Mouse (Mus musculus): ENCODE data around the gene Tnfsfm13.

The Tnfsfm13 gene

GRCm38 (mm10) chr11:69710470-69710869 is 14.6 kb upstream of the Tnfsfm13 start:
- ChIA-PET POLR2A (interaction anchor here (0.5 to 24.5 kb wide), 53 partner anchors 6 to 577 kb away, joined by 3 to 672 read pairs (median 4); partner anchors contain the start of genes Cd68 (in 4 of the 4), Senp3 (in 3 of the 4), Sox15 (in 3 of the 4) and Tnfsf12 (in 3 of the 4)), CTCF (interaction anchor here in 3 of 4 experiments (0.6 to 12.7 kb wide), 7 partner anchors 10 to 55 kb away, joined by 3 to 155 read pairs (median 8); partner anchors contain the start of genes Senp3 (in 2 of the 3), Sox15 (in 2 of the 3) and Tnfsf13 (in 1 of the 3))

DNA sequence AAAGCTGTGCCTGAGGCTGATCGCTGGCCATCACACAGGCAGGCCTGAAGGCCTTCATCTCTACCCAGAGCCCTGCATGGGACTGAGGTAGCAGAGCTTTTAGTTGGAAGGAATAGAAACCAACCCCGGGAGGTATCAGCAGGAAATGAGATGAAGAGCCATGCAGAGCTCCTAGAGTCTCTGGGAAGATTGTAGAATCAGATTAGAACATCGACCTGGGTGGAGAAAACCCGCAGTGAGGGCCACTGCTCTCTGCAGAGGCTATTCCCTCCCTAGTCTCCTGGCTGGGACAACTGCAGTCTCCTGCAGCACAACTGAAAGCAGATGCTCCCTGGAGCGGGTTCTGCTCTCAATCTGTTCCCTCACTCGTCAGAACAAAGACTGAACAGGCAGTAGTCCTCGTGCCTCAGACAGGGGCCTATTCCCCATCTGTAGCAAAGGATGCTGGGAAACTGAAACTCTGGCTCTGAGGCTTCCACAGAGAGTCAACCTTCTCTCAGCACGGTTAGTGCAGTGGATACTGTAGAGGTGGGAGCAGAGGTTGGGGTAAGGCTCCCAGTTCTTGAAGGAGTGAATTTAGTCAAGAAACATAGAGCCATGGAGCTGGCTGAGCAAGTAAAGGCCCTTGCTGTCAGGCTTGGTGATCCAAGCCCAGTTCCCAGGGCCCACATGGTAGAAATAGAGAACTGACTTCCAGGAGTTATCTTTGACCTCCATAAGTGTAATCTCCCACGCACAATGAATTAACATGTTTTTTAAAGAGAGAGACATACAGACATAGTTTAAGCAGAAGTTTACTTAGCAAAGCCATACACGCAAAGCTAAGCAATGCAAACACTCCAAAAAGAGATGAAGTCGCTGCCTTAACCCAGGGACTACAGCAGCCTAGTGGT is 13.9 kb upstream of the Tnfsfm13 start:
- CTCF ChIA-PET = interaction anchor here in 3 of 4 experiments (0.6 to 12.7 kb wide), 10 partner anchors 10 to 77 kb away, joined by 3 to 155 read pairs (median 8); partner anchors contain the start of genes Senp3 (in 2 of the 3), Sox15 (in 2 of the 3), Fxr2 (in 1 of the 3) and Tnfsf13 (in 1 of the 3)
- POLR2A ChIA-PET = interaction anchor here (0.5 to 24.5 kb wide), 63 partner anchors 6 to 576 kb away, joined by 3 to 672 read pairs (median 4); partner anchors contain the start of genes Cd68 (in 4 of the 4), Senp3 (in 3 of the 4), Sox15 (in 3 of the 4) and Tnfsf12 (in 3 of the 4)

DNA sequence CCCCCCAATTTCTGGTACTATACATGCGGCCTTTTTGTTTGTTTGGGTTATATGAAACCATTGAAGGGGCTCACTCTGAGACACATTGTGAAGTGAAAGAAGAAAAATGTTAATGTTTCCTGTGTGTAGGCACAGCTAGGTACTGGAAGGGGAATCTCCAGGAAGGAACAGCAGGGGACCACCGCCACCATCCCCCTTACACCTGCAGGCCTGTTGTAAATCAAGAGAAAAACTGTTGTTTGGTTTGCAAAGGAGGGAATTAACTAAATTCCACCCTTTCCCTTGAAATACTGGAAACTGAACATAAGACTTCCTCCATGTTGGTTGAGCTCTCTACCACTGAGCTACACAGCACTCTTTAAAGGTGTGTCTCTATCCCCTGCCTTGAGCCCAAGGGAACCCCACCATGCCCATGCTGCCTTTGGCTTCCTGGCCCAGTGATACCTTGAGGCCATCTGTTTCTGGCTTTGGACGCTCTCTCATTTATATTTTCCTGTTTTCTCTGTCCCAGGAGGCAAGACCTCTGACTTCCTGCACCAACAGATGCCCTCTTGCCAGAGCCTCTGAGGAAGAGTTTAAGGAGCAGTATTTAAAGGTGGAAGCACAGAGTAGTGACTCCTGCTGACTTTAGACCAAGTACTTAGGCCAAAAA is 12.8 kb upstream of the Tnfsfm13 start:
- CTCF ChIA-PET = interaction anchor here in 3 of 4 experiments (0.5 to 12.7 kb wide), 10 partner anchors 10 to 313 kb away, joined by 3 to 155 read pairs (median 6); partner anchors contain the start of genes Sox15 (in 2 of the 3), Fxr2 (in 1 of the 3), Senp3 (in 1 of the 3) and Tnfsf13 (in 1 of the 3)
- POLR2A ChIA-PET = interaction anchor here (0.6 to 24.5 kb wide), 60 partner anchors 7 to 385 kb away, joined by 3 to 672 read pairs (median 5); partner anchors contain the start of genes Cd68 (in 3 of the 4), Sat2 (in 3 of the 4), Senp3 (in 3 of the 4) and Cntrob (in 2 of the 4)

DNA sequence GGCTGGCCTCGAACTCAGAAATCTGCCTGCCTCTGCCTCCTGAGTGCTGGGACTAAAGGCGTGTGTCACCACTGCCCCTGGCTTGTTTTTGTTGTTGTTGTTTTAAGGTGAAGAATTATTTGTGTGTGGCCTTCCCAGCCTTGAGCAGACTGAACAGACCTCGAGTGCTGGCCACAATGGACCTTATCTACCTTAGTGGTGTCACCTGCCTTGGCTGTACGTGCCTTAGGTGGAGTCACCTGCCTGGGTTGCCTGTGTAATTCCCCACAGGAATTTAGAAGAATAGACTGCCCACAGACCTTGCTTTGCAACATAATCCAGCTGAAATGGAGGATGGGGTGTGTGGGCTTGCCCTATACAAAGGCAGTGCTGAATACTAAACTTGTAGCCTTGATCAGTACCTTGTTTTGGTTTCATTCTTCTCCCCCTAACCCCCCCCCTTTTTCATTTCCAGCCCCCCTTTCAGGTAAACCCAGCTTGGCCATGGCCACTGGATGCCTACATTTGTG is 12.0 kb upstream of the Tnfsfm13 start:
- POLR2A ChIA-PET = interaction anchor here (0.6 to 24.5 kb wide), 53 partner anchors 8 to 384 kb away, joined by 3 to 672 read pairs (median 5); partner anchors contain the start of genes Cd68 (in 3 of the 4), Sat2 (in 3 of the 4), Senp3 (in 3 of the 4) and Cntrob (in 2 of the 4)
- CTCF ChIA-PET = interaction anchor here in 2 of 4 experiments (0.6 to 12.7 kb wide), 9 partner anchors 9 to 312 kb away, joined by 3 to 155 read pairs (median 6); partner anchors contain the start of genes Sox15 (in 2 of the 2), Fxr2 (in 1 of the 2), Senp3 (in 1 of the 2) and Tnfsf13 (in 1 of the 2)

GRCm38 (mm10) chr11:69707480-69707847 is 11.6 kb upstream of the Tnfsfm13 start:
- ChIA-PET CTCF (interaction anchor here in 2 of 4 experiments (0.9 to 12.7 kb wide), 6 partner anchors 9 to 324 kb away, joined by 3 to 155 read pairs (median 5); partner anchors contain the start of genes Fxr2 (in 1 of the 2), Senp3 (in 1 of the 2) and Tnfsf13 (in 1 of the 2)), POLR2A (interaction anchor here (0.6 to 24.5 kb wide), 41 partner anchors 8 to 584 kb away, joined by 3 to 672 read pairs (median 7); partner anchors contain the start of genes Senp3 (in 3 of the 4), Cd68 (in 2 of the 4), Eif4a1 (in 2 of the 4) and Mpdu1 (in 2 of the 4))

GRCm38 (mm10) chr11:69706775-69707479 is 11.0 kb upstream of the Tnfsfm13 start:
- CTCF ChIA-PET = interaction anchor here in 3 of 4 experiments (0.6 to 1.6 kb wide), 6 partner anchors 8 to 324 kb away, joined by 3 to 5 read pairs (median 3); partner anchors contain the start of genes Tnfsf12 (in 1 of the 3) and Tnfsfm13 (in 1 of the 3)
- POLR2A ChIA-PET = interaction anchor here in 3 of 4 experiments (0.6 to 24.5 kb wide), 40 partner anchors 8 to 583 kb away, joined by 3 to 672 read pairs (median 6); partner anchors contain the start of genes Cd68 (in 3 of the 3), Tnfsf13 (in 3 of the 3), Trp53 (in 3 of the 3) and Wrap53 (in 3 of the 3)

DNA sequence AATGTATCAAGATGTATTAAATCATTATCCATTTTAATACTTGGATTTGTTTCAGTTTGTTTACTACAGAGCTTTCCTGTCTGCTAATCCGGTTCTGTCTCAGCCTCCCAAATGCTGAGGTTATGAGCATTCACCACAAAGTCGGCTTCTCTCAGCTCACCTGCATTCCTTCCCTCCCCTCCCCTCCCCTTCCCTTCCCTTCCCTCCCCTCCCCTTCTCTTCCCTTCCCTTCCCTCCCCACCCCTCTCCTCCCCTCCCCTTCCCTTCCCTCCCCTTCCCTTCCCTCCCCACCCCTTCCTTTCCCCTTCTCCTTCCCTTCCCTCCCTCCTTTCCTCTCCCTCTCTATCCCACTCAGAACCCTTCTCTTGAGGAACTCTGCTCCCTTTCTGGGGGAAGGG is 8.7 kb upstream of the Tnfsfm13 start:
- POLR2A ChIA-PET = interaction anchor here (0.6 to 24.5 kb wide), 33 partner anchors 9 to 604 kb away, joined by 3 to 672 read pairs (median 9); partner anchors contain the start of genes Senp3 (in 4 of the 4), Cd68 (in 3 of the 4), Mpdu1 (in 3 of the 4) and Tnfsf13 (in 3 of the 4)
- CTCF ChIA-PET = interaction anchor here in 3 of 4 experiments (0.6 to 2.5 kb wide), 4 partner anchors 11 to 307 kb away, joined by 4 to 8 read pairs (median 6); partner anchors contain the start of gene Tmem88 (in 1 of the 3)

- ChIA-PET POLR2A (interaction anchor here (0.6 to 24.5 kb wide), 49 partner anchors 8 to 799 kb away, joined by 3 to 672 read pairs (median 5); partner anchors contain the start of genes Senp3 (in 4 of the 4), Cd68 (in 3 of the 4), Tnfsf13 (in 3 of the 4) and Trp53 (in 3 of the 4)), CTCF (interaction anchor here (0.6 to 2.5 kb wide), 13 partner anchors 11 to 911 kb away, joined by 3 to 12 read pairs (median 4); partner anchors contain the start of genes Fxr2 (in 2 of the 4) and Tnfsf13 (in 1 of the 4))
These were observed 8.1 kb upstream of the Tnfsfm13 start for GRCm38 (mm10) chr11:69703814-69704612.

- CTCF ChIA-PET = interaction anchor here (0.6 to 2.5 kb wide), 13 partner anchors 10 to 912 kb away, joined by 3 to 12 read pairs (median 4); partner anchors contain the start of genes Fxr2 (in 2 of the 4) and Tnfsf13 (in 1 of the 4)
- POLR2A ChIA-PET = interaction anchor here (0.6 to 24.5 kb wide), 34 partner anchors 9 to 799 kb away, joined by 3 to 672 read pairs (median 6); partner anchors contain the start of genes Tnfsf13 (in 3 of the 4), Trp53 (in 3 of the 4), Wrap53 (in 3 of the 4) and Cd68 (in 2 of the 4)
These were observed 7.5 kb upstream of the Tnfsfm13 start for GRCm38 (mm10) chr11:69703381-69703780.

DNA sequence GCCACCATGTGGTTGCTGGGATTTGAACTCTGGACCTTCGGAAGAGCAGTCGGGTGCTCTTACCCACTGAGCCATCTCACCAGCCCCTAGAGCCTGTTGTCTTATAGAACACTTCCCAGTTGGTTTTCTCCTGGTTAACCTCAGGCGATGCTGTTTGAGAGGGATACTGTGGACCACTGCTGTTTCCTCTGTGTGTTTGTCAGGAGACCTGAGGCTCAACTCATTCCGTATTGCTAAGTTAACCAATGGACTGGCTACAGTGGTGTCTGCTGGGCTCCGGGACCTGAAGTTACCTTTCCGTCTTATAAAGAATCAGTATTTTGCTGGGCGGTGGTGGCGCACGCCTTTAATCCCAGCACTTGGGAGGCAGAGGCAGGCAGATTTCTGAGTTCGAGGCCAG is 7.0 kb upstream of the Tnfsfm13 start:
- POLR2A ChIA-PET = interaction anchor here (0.5 to 24.5 kb wide), 26 partner anchors 7 to 584 kb away, joined by 3 to 672 read pairs (median 26); partner anchors contain the start of genes Tnfsf13 (in 3 of the 4), Trp53 (in 3 of the 4), Wrap53 (in 3 of the 4) and Cd68 (in 2 of the 4)
- CTCF ChIA-PET = interaction anchor here (0.6 to 1.3 kb wide), 6 partner anchors 10 to 435 kb away, joined by 3 to 9 read pairs (median 6); no protein-coding TSS in a partner anchor

DNA sequence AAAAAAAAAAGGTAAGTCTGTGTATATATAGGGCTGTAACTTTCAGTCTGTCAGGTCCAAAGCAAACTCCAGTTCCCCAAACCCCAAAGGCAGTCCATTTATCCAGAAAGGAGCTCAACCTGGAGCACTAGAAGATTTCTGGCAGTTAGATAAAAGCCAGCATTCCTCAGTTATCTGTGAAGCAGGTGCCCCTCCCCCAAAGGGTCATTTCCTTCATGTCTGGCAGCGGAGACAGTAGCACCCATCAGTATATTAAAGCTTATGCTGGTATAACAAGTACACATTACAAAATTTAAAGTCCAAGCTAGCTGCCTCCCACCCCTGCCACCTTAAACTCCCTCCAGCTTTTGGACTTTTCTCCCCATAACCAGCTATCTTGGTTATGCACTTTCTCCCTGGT is 3.7 kb upstream of the Tnfsfm13 start:
- POLR2A ChIA-PET = interaction anchor here (0.6 to 24.5 kb wide), 43 partner anchors 7 to 826 kb away, joined by 3 to 672 read pairs (median 5); partner anchors contain the start of genes Senp3 (in 3 of the 4), Tnfsf13 (in 3 of the 4), Trp53 (in 3 of the 4) and Wrap53 (in 3 of the 4)

GRCm38 (mm10) chr11:69698574-69698973 is 2.7 kb upstream of the Tnfsfm13 start:
- CTCF ChIA-PET = interaction anchor here in 3 of 4 experiments (0.5 to 3.9 kb wide), 19 partner anchors 9 to 253 kb away, joined by 3 to 16 read pairs (median 4); partner anchors contain the start of genes Senp3 (in 1 of the 3) and Sox15 (in 1 of the 3)

More for the DNA sequence above, 3.7 kb upstream of the Tnfsfm13 start:
- CTCF ChIA-PET = interaction anchor here (0.6 to 3.9 kb wide), 20 partner anchors 9 to 288 kb away, joined by 3 to 16 read pairs (median 4); partner anchors contain the start of genes Sox15 (in 1 of the 4) and Tnfsf13 (in 1 of the 4)

DNA sequence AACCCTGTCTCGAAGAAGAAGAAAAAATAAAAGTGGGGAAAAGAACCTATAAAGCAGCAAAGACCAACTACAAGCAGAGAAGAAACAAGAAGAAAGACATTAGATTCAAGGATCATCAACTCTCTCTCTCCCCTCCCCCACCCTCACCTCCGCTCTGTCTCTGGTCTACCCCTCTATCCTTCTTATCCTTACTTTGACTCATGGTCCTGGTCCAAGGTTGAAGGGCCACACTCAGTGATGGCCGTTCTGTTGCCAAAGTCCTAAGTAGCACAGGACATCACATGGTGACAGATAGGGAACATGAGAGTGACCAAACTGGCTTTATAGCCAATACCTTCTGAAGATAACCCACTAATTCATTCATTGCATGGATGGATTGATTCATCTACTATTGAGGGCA is 1.5 kb upstream of the Tnfsfm13 start:
- POLR2A ChIA-PET = interaction anchor here in 3 of 4 experiments (3.9 to 24.5 kb wide), 5 partner anchors 12 to 19 kb away, joined by 14 to 672 read pairs (median 132); partner anchors contain the start of genes Senp3 (in 2 of the 3), Eif4a1 (in 1 of the 3) and Tnfsf13 (in 1 of the 3)
- CTCF ChIA-PET = no interaction called here

More at GRCm38 (mm10) chr11:69698574-69698973, 2.7 kb upstream of the Tnfsfm13 start:
- POLR2A ChIA-PET = interaction anchor here in 3 of 4 experiments (0.6 to 24.5 kb wide), 26 partner anchors 8 to 604 kb away, joined by 3 to 672 read pairs (median 10); partner anchors contain the start of genes Senp3 (in 3 of the 3), Cd68 (in 2 of the 3), Mpdu1 (in 2 of the 3) and Sox15 (in 2 of the 3)

- ChIA-PET CTCF (interaction anchor here in 1 of 4 experiments (0.8 to 2.0 kb wide), 2 partner anchors 10 to 62 kb away, joined by 3 to 4 read pairs; partner anchors contain the start of genes Fxr2 and Tnfsf13), POLR2A (interaction anchor here in 2 of 4 experiments (0.8 to 9.5 kb wide), 11 partner anchors 8 to 29 kb away, joined by 3 to 154 read pairs (median 7); partner anchors contain the start of genes Senp3 (in 2 of the 2), Tnfsf13 (in 2 of the 2) and Cd68 (in 1 of the 2))
These were observed 895 bp downstream of the Tnfsfm13 start for GRCm38 (mm10) chr11:69695046-69695360.
